Mouse (Mus musculus): ENCODE data around the gene Upk3bl.

DNA sequence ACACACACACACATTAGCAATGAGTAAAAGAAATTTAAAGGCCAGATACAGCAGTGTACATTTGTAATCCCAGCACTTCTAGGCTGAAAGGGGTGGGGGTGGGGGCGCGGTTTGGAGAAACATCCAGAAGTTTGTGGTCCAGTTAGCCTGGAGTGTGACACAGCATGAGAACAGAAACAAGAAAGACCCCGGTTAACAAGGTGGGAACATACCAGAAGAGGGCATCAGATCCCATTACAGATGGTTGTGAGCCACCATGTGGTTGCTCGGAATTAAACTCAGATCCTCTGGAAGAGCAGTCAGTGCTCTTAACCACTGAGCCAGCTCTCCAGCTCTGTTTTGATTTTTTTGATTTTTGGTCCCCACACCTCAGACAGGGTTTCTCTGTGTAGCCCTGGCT, 1.8 kb downstream of the Upk3bl start:
- TF ChIP-seq CHD2 (IDR thresholded peaks at IDR 0.05; ENCODE audit: low read length) (no peak), ZNF384 (IDR thresholded peaks at IDR 0.05; ENCODE audit: low read depth, low read length) (no peak), MAZ (IDR thresholded peaks at IDR 0.05; ENCODE audit: low read depth, low read length) (no peak), TBP (conservative IDR thresholded peaks at IDR 0.05; ENCODE audit: low read depth, low read length) (no peak)

Data from CH12.LX (cell line).